Mouse (Mus musculus): ENCODE results near the gene Ankrd17. TPM values are rescaled to one million over a fixed set of nuclear protein-coding genes. Genes with fewer than 3 reads are reported as not detected.

The Ankrd17 gene
- 43.3 and 46.3 TPM in 2 replicates for total RNA-seq (2015; ENCODE audit: low replicate concordance)
- 75.2 and 99.7 TPM in 2 replicates for total RNA-seq (2017; ENCODE audit: low replicate concordance)

GRCm38 (mm10) chr5:90366121-90367066 lies at the start of gene Ankrd17:
Gene Ankrd17, minus strand, starts transcription at chr5:90366577.
- ATAC-seq (replicated peaks; ENCODE audit: low FRiP score, poor library complexity, severe bottlenecking), result peak; percentile 86

GRCm38 (mm10) chr5:90414925-90415295 lies 48.5 kb upstream of the Ankrd17 start:
- no peak for ATAC-seq (replicated peaks; ENCODE audit: low FRiP score, poor library complexity, severe bottlenecking)

- no peak for ATAC-seq (replicated peaks; ENCODE audit: low FRiP score, poor library complexity, severe bottlenecking)
These were observed 48.0 kb upstream of the Ankrd17 start for GRCm38 (mm10) chr5:90414142-90414924.

- no peak for ATAC-seq (replicated peaks; ENCODE audit: low FRiP score, poor library complexity, severe bottlenecking)
These were observed 38.8 kb upstream of the Ankrd17 start for GRCm38 (mm10) chr5:90405210-90405609.

GRCm38 (mm10) chr5:90396817-90397216 lies 30.4 kb upstream of the Ankrd17 start:
- ATAC-seq (replicated peaks; ENCODE audit: low FRiP score, poor library complexity, severe bottlenecking), result no peak

- ATAC-seq (replicated peaks; ENCODE audit: low FRiP score, poor library complexity, severe bottlenecking), result no peak
These were observed 27.9 kb upstream of the Ankrd17 start for GRCm38 (mm10) chr5:90394322-90394721.

GRCm38 (mm10) chr5:90393764-90394163 lies 27.4 kb upstream of the Ankrd17 start:
- no peak for ATAC-seq (replicated peaks; ENCODE audit: low FRiP score, poor library complexity, severe bottlenecking)

GRCm38 (mm10) chr5:90383080-90383479 lies 16.7 kb upstream of the Ankrd17 start:
- peak; percentile 78 for ATAC-seq (replicated peaks; ENCODE audit: low FRiP score, poor library complexity, severe bottlenecking)

GRCm38 (mm10) chr5:90381458-90381857 lies 15.1 kb upstream of the Ankrd17 start:
- no peak for ATAC-seq (replicated peaks; ENCODE audit: low FRiP score, poor library complexity, severe bottlenecking)

- no peak for ATAC-seq (replicated peaks; ENCODE audit: low FRiP score, poor library complexity, severe bottlenecking)
These were observed 7.3 kb upstream of the Ankrd17 start for GRCm38 (mm10) chr5:90373708-90374107.

GRCm38 (mm10) chr5:90370401-90370800 lies 4.0 kb upstream of the Ankrd17 start:
- ATAC-seq (replicated peaks; ENCODE audit: low FRiP score, poor library complexity, severe bottlenecking), result no peak

GRCm38 (mm10) chr5:90367067-90367303 lies 608 bp upstream of the Ankrd17 start, which contains the start of gene Gm9958:
Gene Gm9958, plus strand, starts transcription at chr5:90367204.
- ATAC-seq (replicated peaks; ENCODE audit: low FRiP score, poor library complexity, severe bottlenecking), result no peak

GRCm38 (mm10) chr5:90365141-90365951 lies 1.0 kb downstream of the Ankrd17 start:
- ATAC-seq (replicated peaks; ENCODE audit: low FRiP score, poor library complexity, severe bottlenecking), result peak; percentile 48

GRCm38 (mm10) chr5:90364526-90364925 lies 1.9 kb downstream of the Ankrd17 start:
- peak; percentile 82 for ATAC-seq (replicated peaks; ENCODE audit: low FRiP score, poor library complexity, severe bottlenecking)

GRCm38 (mm10) chr5:90355824-90356223 lies 10.6 kb downstream of the Ankrd17 start:
- 0 out of 2 replicates have a peak, but pooled peaks have one; percentile 36 for ATAC-seq (replicated peaks; ENCODE audit: low FRiP score, poor library complexity, severe bottlenecking)

GRCm38 (mm10) chr5:90353552-90354317 lies 12.6 kb downstream of the Ankrd17 start:
- peak; percentile 26; the same call in 1 of the 2 replicates for ATAC-seq (replicated peaks; ENCODE audit: low FRiP score, poor library complexity, severe bottlenecking)

GRCm38 (mm10) chr5:90346877-90347276 lies 19.5 kb downstream of the Ankrd17 start:
- no peak for ATAC-seq (replicated peaks; ENCODE audit: low FRiP score, poor library complexity, severe bottlenecking)

GRCm38 (mm10) chr5:90340847-90341246 lies 25.5 kb downstream of the Ankrd17 start:
- no peak for ATAC-seq (replicated peaks; ENCODE audit: low FRiP score, poor library complexity, severe bottlenecking)

GRCm38 (mm10) chr5:90339953-90340343 lies 26.4 kb downstream of the Ankrd17 start:
- no peak for ATAC-seq (replicated peaks; ENCODE audit: low FRiP score, poor library complexity, severe bottlenecking)

Data from erythroblast, adult 5-6 weeks (primary cell).